Mouse (Mus musculus): ENCODE data around the gene Vrk2.
A peak's percentile ranks its signal among the peaks of the same experiment; 100 is the strongest.

DNA sequence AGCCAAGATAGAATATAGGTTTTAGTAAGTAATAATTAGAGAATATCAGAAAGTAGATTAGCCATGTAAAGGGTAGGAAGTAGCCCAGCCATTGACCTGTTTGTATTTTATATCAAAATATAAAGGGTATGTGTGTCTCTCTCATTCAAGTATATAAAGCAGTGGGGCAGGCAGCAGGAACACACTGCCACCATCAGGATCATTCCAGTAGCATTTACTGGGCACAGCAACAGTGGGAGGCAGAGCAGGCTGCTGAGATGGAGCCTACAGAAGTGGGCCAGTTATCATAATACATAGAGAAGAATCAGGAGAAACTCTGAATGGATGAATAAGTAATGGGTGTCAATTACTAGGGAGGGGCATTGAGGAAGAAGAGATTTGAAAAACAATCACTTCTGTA, 80.1 kb downstream of the Vrk2 start:
- no peak for TF ChIP-seq POLR2A (IDR thresholded peaks at IDR 0.05; ENCODE audit: borderline replicate concordance, insufficient read depth, low read length)
- TF ChIP-seq CTCF (IDR thresholded peaks at IDR 0.05; ENCODE audit: borderline replicate concordance, insufficient read depth, low read depth, low read length) = peak; percentile 34; the same call in 1 of the 2 replicates
